Mouse (Mus musculus) liver, embryonic 14.5 days (tissue): Measurements from ENCODE around the gene Pde4d.

ENCODE experiments used
- CTCF ChIP-seq: IDR thresholded peaks from 2 replicates; pipeline ENCODE4 v1.5.1; 2016; ENCODE audit warnings: antibody characterized with exemption, low read depth, control low read depth
- EP300 ChIP-seq: IDR thresholded peaks from 2 replicates; pipeline ENCODE4 v1.6.1; 2016; ENCODE audit warnings: antibody characterized with exemption, low read depth

- no peak for TF ChIP-seq CTCF
- TF ChIP-seq EP300 = no peak
These were observed 829.5 kb downstream of the Pde4d start for GRCm38 (mm10) chr13:109279211-109279610.
